Mouse (Mus musculus) hindbrain, embryonic 14.5 days (tissue): ENCODE measurements around the gene Pyy. TPM values are rescaled to one million over a fixed set of nuclear protein-coding genes. Genes with fewer than 3 reads are reported as not detected.

ENCODE experiments used
- ATAC-seq: fragments of 200-750 bp; cut with Nextera tagmentation; 2 replicates; pipeline ENCODE4 v1.8.0; 2017; ENCODE audit warnings: moderate number of reproducible peaks, mild to moderate bottlenecking, moderate TSS enrichment, moderate library complexity; ENCODE audit not compliant: low FRiP score
- DNase-seq: peaks from one replicate; pipeline ENCODE4 v3.0.0-alpha.2; 2015; ENCODE audit warnings: low spot score
- H3K27ac ChIP-seq: fragments of 300-500 bp; sonication (generic); 2 replicates; pipeline ENCODE4 v1.5.1; 2014; ENCODE audit warnings: mild to moderate bottlenecking, moderate library complexity
- H3K27me3 ChIP-seq: fragments of 300-500 bp; sonication (generic); 2 replicates; pipeline ENCODE4 v1.6.1; 2014; ENCODE audit warnings: mild to moderate bottlenecking, low read length, mixed read lengths; ENCODE audit not compliant: control insufficient read depth, insufficient read depth
- H3K36me3 ChIP-seq: fragments of 300-500 bp; sonication (generic); replicated peaks from 2 replicates; pipeline ENCODE4 v1.6.1; 2014; ENCODE audit not compliant: control insufficient read depth, insufficient read depth
- H3K4me1 ChIP-seq: fragments of 300-500 bp; sonication (generic); replicated peaks from 2 replicates; pipeline ENCODE4 v1.6.1; 2014; ENCODE audit warnings: antibody characterized with exemption, low read length, mixed read lengths; ENCODE audit not compliant: control insufficient read depth, insufficient read depth
- H3K4me2 ChIP-seq: fragments of 300-500 bp; sonication (generic); replicated peaks from 2 replicates; pipeline ENCODE4 v1.6.1; 2014; ENCODE audit warnings: mild to moderate bottlenecking, moderate library complexity
- H3K4me3 ChIP-seq: fragments of 300-500 bp; sonication (generic); replicated peaks from 2 replicates; pipeline ENCODE4 v1.5.1; 2014; ENCODE audit warnings: mild to moderate bottlenecking, low read length
- H3K9ac ChIP-seq: fragments of 300-500 bp; sonication (generic); 2 replicates; pipeline ENCODE4 v1.6.1; 2014
- H3K9me3 ChIP-seq: fragments of 300-500 bp; sonication (generic); 2 replicates; pipeline ENCODE4 v1.6.1; 2016; ENCODE audit warnings: low read length; ENCODE audit not compliant: control insufficient read depth
- WGBS: fragments of 180-500 bp; shearing (Covaris S2); extraction: QIAGEN DNeasy Blood & Tissue Kit; methylation state at CpG from one replicate; pipeline ENCODE4 v1.1.7; 2014; 5-methylcytosine and 5-hydroxymethylcytosine counted together
- polyA plus RNA-seq: library from polyadenylated mRNA; unstranded; fragments of >200 nt; fragmentation: Nextera tagmentation; extraction: Ambion mirVana; gene quantifications from 2 replicates; pipeline ENCODE4 v1.2.1, GENCODE M21; 2014

Gene Pyy
- polyA plus RNA-seq, 1 experiment from 2014 or later, result 4.3 TPM

- 73% methylated on average over 4 of the region's 4 CpGs for WGBS
- H3K27ac ChIP-seq, result no peak within 1 kb of the TSS
- H3K4me3 ChIP-seq, result no peak within 1 kb of the TSS
- ATAC-seq (no peak), DNase-seq (no peak)
- H3K36me3 ChIP-seq, result no peaks in the 10 kb centered on the region
- H3K9ac ChIP-seq, result no peak within 1 kb of the TSS
- peaks cover 9% of the 10 kb centered on the region; the same call in 1 of the 2 replicates for H3K4me1 ChIP-seq
- peaks cover 29% of the 10 kb centered on the region for H3K27me3 ChIP-seq
- H3K4me2 ChIP-seq, result no peak within 1 kb of the TSS
- H3K9me3 ChIP-seq, result no peaks in the 10 kb centered on the region
Measured at GRCm38 (mm10) chr11:102101219-102101618, 6.4 kb downstream of the Pyy start, which contains the start of gene Ppy. TSS of gene Ppy (minus strand) at chr11:102101319.

- Histone ChIP-seq H3K36me3 (no peaks in the 10 kb centered on the region), H3K27ac (no peak overlapping the region), H3K4me2 (peak overlapping the region; percentile 44), H3K9ac (no peak overlapping the region; the same call in 1 of the 2 replicates), H3K4me3 (peak overlapping the region; percentile 12), H3K27me3 (no peaks in the 10 kb centered on the region), H3K4me1 (peaks cover 9% of the 10 kb centered on the region; the same call in 1 of the 2 replicates), H3K9me3 (no peaks in the 10 kb centered on the region)
- DNase-seq, result peak; percentile 82
- ATAC-seq, result peak; percentile 88
- WGBS, result 4% methylated on average over 18 of the region's 18 CpGs
Measured at GRCm38 (mm10) chr11:102096887-102097391, 10.7 kb downstream of the Pyy start.

- WGBS, result 78% methylated on average over 5 of the region's 5 CpGs
- peak overlapping the region; percentile 44 for H3K4me2 ChIP-seq
- H3K4me3 ChIP-seq, result peak overlapping the region; percentile 12; the same call in 1 of the 2 replicates
Measured at GRCm38 (mm10) chr11:102096446-102096845, 11.2 kb downstream of the Pyy start.

GRCm38 (mm10) chr11:102095676-102096075, 12.0 kb downstream of the Pyy start:
- no peak overlapping the region for H3K4me3 ChIP-seq
- H3K4me1 ChIP-seq, result peaks cover 9% of the 10 kb centered on the region; the same call in 1 of the 2 replicates
- H3K27me3 ChIP-seq, result no peaks in the 10 kb centered on the region
- 74% methylated on average over 3 of the region's 3 CpGs for WGBS
- no peak overlapping the region for H3K27ac ChIP-seq
- ATAC-seq, result no peak
- H3K4me2 ChIP-seq, result no peak overlapping the region
- no peak overlapping the region for H3K9ac ChIP-seq
- no peaks in the 10 kb centered on the region for H3K36me3 ChIP-seq
- no peak for DNase-seq
- H3K9me3 ChIP-seq, result no peaks in the 10 kb centered on the region

More at GRCm38 (mm10) chr11:102096446-102096845, 11.2 kb downstream of the Pyy start:
- Histone ChIP-seq H3K9ac (no peak overlapping the region), H3K36me3 (no peaks in the 10 kb centered on the region), H3K4me1 (peaks cover 9% of the 10 kb centered on the region; the same call in 1 of the 2 replicates), H3K27ac (no peak overlapping the region), H3K27me3 (no peaks in the 10 kb centered on the region), H3K9me3 (no peaks in the 10 kb centered on the region)
- no peak for DNase-seq
- ATAC-seq, result no peak

GRCm38 (mm10) chr11:102089088-102089808, 18.4 kb downstream of the Pyy start:
- Histone ChIP-seq H3K9ac (peak overlapping the region; percentile 82), H3K4me2 (peak overlapping the region; percentile 73), H3K27ac (peak overlapping the region; percentile 98), H3K4me1 (peaks cover 18% of the 10 kb centered on the region), H3K36me3 (peaks cover 6% of the 10 kb centered on the region; the same call in 1 of the 2 replicates), H3K9me3 (no peaks in the 10 kb centered on the region), H3K4me3 (peak overlapping the region; percentile 57), H3K27me3 (no peaks in the 10 kb centered on the region)
- peak; percentile 56; the same call in 1 of the 2 replicates for ATAC-seq
- 2% methylated on average over 20 of the region's 20 CpGs for WGBS
- DNase-seq, result peak; percentile 84

GRCm38 (mm10) chr11:102087931-102088898, 19.4 kb downstream of the Pyy start, which contains the start of gene Mpp2:
TSS of gene Mpp2 (minus strand) at chr11:102088515.
- Histone ChIP-seq H3K4me1 (peaks cover 21% of the 10 kb centered on the region), H3K9me3 (no peaks in the 10 kb centered on the region), H3K36me3 (peaks cover 6% of the 10 kb centered on the region; the same call in 1 of the 2 replicates), H3K9ac (peak within 1 kb of the TSS; percentile 82), H3K27ac (peak within 1 kb of the TSS; percentile 98), H3K4me3 (peak within 1 kb of the TSS; percentile 57), H3K27me3 (no peaks in the 10 kb centered on the region), H3K4me2 (peak within 1 kb of the TSS; percentile 73)
- DNase-seq (peak; percentile 78), ATAC-seq (peak; percentile 49)
- under 1% methylated on average over 49 of the region's 49 CpGs for WGBS

- H3K36me3 ChIP-seq, result peaks cover 6% of the 10 kb centered on the region; the same call in 1 of the 2 replicates
- DNase-seq (peak; percentile 84), ATAC-seq (peak; percentile 86)
- H3K9me3 ChIP-seq, result no peaks in the 10 kb centered on the region
- no peaks in the 10 kb centered on the region for H3K27me3 ChIP-seq
- H3K27ac ChIP-seq, result peak overlapping the region; percentile 98
- H3K4me1 ChIP-seq, result peaks cover 31% of the 10 kb centered on the region
- peak overlapping the region; percentile 82 for H3K9ac ChIP-seq
- peak overlapping the region; percentile 57 for H3K4me3 ChIP-seq
- H3K4me2 ChIP-seq, result peak overlapping the region; percentile 73
- WGBS, result under 1% methylated on average over 38 of the region's 39 CpGs
Measured at GRCm38 (mm10) chr11:102087081-102087751, 20.4 kb downstream of the Pyy start.

GRCm38 (mm10) chr11:102086331-102086730, 21.3 kb downstream of the Pyy start:
- WGBS, result 9% methylated on average over 3 of the region's 3 CpGs
- Histone ChIP-seq H3K4me2 (peak overlapping the region; percentile 73), H3K9me3 (no peaks in the 10 kb centered on the region), H3K27me3 (no peaks in the 10 kb centered on the region), H3K4me1 (peaks cover 38% of the 10 kb centered on the region), H3K9ac (peak overlapping the region; percentile 82), H3K36me3 (peaks cover 6% of the 10 kb centered on the region; the same call in 1 of the 2 replicates), H3K4me3 (peak overlapping the region; percentile 57), H3K27ac (peak overlapping the region; percentile 98)
- peak; percentile 59 for DNase-seq
- ATAC-seq, result no peak
